Mouse (Mus musculus) liver, postnatal 0 days (tissue): ENCODE measurements at regions not wholly inside any gene's neighbourhood (a gene's known extent, or its start where the extent isn't known, plus 50 kb on each side); places are given as distances from the start of the nearest gene placed in this dataset.

ENCODE experiments used
- ATAC-seq: fragments of 200-750 bp; cut with Nextera tagmentation; 2 replicates; pipeline ENCODE4 v1.8.0; 2017; ENCODE audit warnings: mild to moderate bottlenecking, moderate library complexity
- DNase-seq: peaks from one replicate; pipeline ENCODE4 v3.0.0-alpha.2; 2016
- H3K27ac ChIP-seq: fragments of 300-500 bp; sonication (generic); 2 replicates; pipeline ENCODE4 v1.5.1; 2014; ENCODE audit warnings: antibody characterized with exemption, moderate library complexity, mild to moderate bottlenecking, low read depth
- H3K27me3 ChIP-seq: fragments of 300-500 bp; sonication (generic); 2 replicates; pipeline ENCODE4 v1.6.1; 2014; ENCODE audit warnings: low read length, control low read depth, mixed read lengths; ENCODE audit not compliant: insufficient read depth
- H3K36me3 ChIP-seq: fragments of 300-500 bp; sonication (generic); replicated peaks from 2 replicates; pipeline ENCODE4 v1.6.1; 2014; ENCODE audit warnings: mild to moderate bottlenecking, control low read depth, low read length, moderate library complexity, mixed read lengths; ENCODE audit not compliant: insufficient read depth
- H3K4me1 ChIP-seq: fragments of 300-500 bp; sonication (generic); 2 replicates; pipeline ENCODE4 v1.6.1; 2014; ENCODE audit warnings: antibody characterized with exemption, mild to moderate bottlenecking, control low read depth; ENCODE audit not compliant: insufficient read depth
- H3K4me2 ChIP-seq: fragments of 300-500 bp; sonication (generic); 2 replicates; pipeline ENCODE4 v1.6.1; 2014; ENCODE audit warnings: low read depth, mild to moderate bottlenecking, low read length, moderate library complexity, mixed read lengths
- H3K4me3 ChIP-seq: fragments of 300-500 bp; sonication (generic); 2 replicates; pipeline ENCODE4 v1.5.1; 2014; ENCODE audit warnings: low read depth, low read length
- H3K9ac ChIP-seq: fragments of 300-500 bp; sonication (generic); replicated peaks from 2 replicates; pipeline ENCODE4 v1.6.1; 2014; ENCODE audit warnings: mild to moderate bottlenecking, moderate library complexity
- H3K9me3 ChIP-seq: fragments of 300-500 bp; sonication (generic); 2 replicates; pipeline ENCODE4 v1.6.1; 2016; ENCODE audit warnings: mild to moderate bottlenecking, control low read depth, low read length, mixed read lengths
- CTCF ChIP-seq: sonication (generic); IDR thresholded peaks from 2 replicates; pipeline ENCODE4 v1.5.1; 2016; ENCODE audit warnings: antibody characterized with exemption, low read depth
- EP300 ChIP-seq: IDR thresholded peaks from 2 replicates; pipeline ENCODE4 v1.6.1; 2016; ENCODE audit warnings: antibody characterized with exemption, low read depth, mild to moderate bottlenecking
- WGBS: fragments of 180-500 bp; shearing (Covaris S2); extraction: QIAGEN DNeasy Blood & Tissue Kit; methylation state at CpG from one replicate; pipeline ENCODE4 v1.1.7; 2014; ENCODE audit not compliant: insufficient replicate concordance; 5-methylcytosine and 5-hydroxymethylcytosine counted together

DNA sequence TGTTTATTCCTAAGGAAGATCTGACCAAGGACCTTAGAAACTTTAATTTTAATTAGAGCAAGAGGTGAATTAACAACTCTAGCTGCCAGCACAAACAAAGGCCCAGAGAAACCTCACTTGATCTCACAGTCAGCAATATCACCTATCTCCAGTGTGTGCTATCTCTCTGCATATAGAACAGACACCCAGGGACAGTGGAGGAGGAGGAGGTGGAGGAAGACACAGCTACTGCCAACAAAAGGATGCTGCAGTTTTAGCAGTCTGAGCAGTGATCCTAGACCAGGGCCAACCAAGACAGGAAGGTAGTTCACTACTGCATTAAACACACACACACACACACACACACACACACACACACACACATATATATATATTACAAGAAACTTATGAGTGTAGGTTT, 153.5 kb upstream of the Trhde start:
- Histone ChIP-seq H3K9me3 (no peaks in the 10 kb centered on the region), H3K4me2 (no peak overlapping the region), H3K36me3 (no peaks in the 10 kb centered on the region), H3K9ac (no peak overlapping the region), H3K4me1 (no peaks in the 10 kb centered on the region), H3K27me3 (no peaks in the 10 kb centered on the region), H3K4me3 (no peak overlapping the region), H3K27ac (no peak overlapping the region)
- DNase-seq (no peak), ATAC-seq (no peak)
- TF ChIP-seq CTCF, result no peak
- TF ChIP-seq EP300, result no peak

DNA sequence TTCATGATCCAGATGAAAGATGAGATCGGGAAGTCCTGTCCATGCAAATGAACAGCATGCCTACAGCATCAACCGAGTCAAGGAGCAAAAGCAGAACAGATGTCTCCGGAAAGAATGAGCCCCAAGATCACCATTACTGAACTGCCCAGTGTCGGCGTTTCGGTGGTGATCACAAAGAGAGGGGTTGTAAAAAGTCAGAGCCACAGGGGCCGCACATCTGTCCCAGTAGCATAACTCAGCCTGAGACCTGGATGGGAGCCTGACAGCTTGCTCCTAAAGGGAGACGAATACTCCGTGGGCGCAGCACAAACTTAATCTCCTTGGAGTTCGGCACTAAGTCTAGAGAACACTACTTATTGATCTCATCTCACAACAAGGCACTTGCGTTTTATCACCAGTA, 151.3 kb upstream of the Trhde start:
- no peak overlapping the region for H3K27ac ChIP-seq
- no peaks in the 10 kb centered on the region for H3K4me1 ChIP-seq
- ATAC-seq (no peak), DNase-seq (no peak)
- TF ChIP-seq CTCF (no peak), EP300 (no peak)
- no peak overlapping the region for H3K4me3 ChIP-seq
- no peak overlapping the region for H3K4me2 ChIP-seq
- H3K27me3 ChIP-seq, result no peaks in the 10 kb centered on the region
- H3K9me3 ChIP-seq, result no peaks in the 10 kb centered on the region
- 79% methylated on average over 12 of the region's 12 CpGs for WGBS
- H3K9ac ChIP-seq, result no peak overlapping the region
- H3K36me3 ChIP-seq, result no peaks in the 10 kb centered on the region

DNA sequence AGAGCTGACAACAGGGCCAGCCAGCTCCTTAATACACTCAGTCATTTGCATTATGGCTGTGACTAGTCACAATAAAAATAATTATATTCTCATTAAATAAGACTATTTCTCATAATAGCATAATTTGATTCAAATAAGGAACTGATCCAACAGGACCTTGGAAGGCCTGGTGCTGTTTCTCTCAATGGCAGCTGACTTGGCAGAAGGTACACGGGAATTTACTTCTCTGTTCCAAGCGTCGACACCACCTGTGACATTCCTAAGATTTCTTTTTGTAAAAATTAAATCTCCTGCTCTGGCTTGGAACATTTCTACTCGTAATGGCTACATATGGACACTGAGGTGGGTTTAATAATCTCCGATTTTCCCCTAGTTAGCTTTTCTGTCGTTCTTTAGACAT, 147.1 kb upstream of the Trhde start:
- no peak for ATAC-seq
- 74% methylated on average over 6 of the region's 6 CpGs for WGBS
- no peak overlapping the region for H3K27ac ChIP-seq
- H3K36me3 ChIP-seq, result no peaks in the 10 kb centered on the region
- no peak overlapping the region for H3K9ac ChIP-seq
- no peak overlapping the region for H3K4me2 ChIP-seq
- H3K27me3 ChIP-seq, result no peaks in the 10 kb centered on the region
- TF ChIP-seq CTCF, result no peak
- no peak for TF ChIP-seq EP300
- H3K4me1 ChIP-seq, result no peaks in the 10 kb centered on the region
- H3K9me3 ChIP-seq, result no peaks in the 10 kb centered on the region
- no peak for DNase-seq
- H3K4me3 ChIP-seq, result no peak overlapping the region

DNA sequence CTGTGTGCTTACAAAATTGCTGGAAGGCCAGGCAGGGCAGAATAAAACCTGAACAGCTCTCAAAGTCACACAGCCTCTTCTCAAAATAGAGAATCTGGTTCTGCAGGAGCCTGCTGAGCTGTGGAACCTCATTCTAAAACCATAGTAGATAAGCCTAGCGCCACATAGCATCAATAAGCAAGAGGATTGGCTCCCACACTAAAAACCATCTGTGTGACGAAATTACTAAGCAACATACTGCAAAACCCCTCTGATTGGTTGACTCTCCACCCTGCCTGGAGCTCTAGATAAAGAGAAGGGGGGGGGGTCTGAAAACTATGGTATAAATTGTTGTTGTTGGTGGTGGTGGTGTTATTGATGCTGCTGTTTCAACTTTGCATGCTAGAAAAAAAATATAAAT, 122.6 kb upstream of the Trhde start:
- Histone ChIP-seq H3K9ac (no peak overlapping the region), H3K4me3 (no peak overlapping the region), H3K4me2 (no peak overlapping the region), H3K27ac (no peak overlapping the region), H3K4me1 (no peaks in the 10 kb centered on the region), H3K9me3 (no peaks in the 10 kb centered on the region), H3K36me3 (no peaks in the 10 kb centered on the region), H3K27me3 (no peaks in the 10 kb centered on the region)
- TF ChIP-seq CTCF, result no peak
- no peak for TF ChIP-seq EP300
- DNase-seq, result no peak
- WGBS, result 53% methylated on average over 2 of the region's 2 CpGs
- no peak for ATAC-seq

DNA sequence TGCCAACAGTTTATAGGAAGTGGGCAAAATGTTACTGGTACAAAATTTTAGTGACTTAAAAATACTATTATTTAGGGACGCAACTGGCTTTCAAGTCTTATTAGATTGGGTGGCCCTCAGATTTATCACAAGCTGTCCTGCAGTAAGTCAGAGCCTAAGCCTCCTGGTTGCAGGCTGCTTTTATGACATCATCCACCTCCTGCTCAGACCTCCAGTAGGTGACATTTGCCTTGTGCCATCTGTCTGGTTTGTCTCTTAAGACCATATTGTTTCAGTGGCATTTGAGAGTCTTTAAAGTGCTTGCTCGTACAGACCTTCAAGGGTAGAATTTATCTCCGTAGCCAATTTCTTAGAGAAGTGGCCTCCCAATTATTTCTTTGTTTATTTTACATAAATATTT, 111.9 kb upstream of the Trhde start:
- no peak for ATAC-seq
- Histone ChIP-seq H3K4me3 (no peak overlapping the region), H3K27ac (no peak overlapping the region), H3K4me2 (no peak overlapping the region), H3K9ac (no peak overlapping the region), H3K36me3 (no peaks in the 10 kb centered on the region), H3K9me3 (no peaks in the 10 kb centered on the region), H3K27me3 (no peaks in the 10 kb centered on the region), H3K4me1 (no peaks in the 10 kb centered on the region)
- no peak for TF ChIP-seq EP300
- no peak for TF ChIP-seq CTCF
- 74% methylated on average over 3 of the region's 3 CpGs for WGBS
- no peak for DNase-seq

DNA sequence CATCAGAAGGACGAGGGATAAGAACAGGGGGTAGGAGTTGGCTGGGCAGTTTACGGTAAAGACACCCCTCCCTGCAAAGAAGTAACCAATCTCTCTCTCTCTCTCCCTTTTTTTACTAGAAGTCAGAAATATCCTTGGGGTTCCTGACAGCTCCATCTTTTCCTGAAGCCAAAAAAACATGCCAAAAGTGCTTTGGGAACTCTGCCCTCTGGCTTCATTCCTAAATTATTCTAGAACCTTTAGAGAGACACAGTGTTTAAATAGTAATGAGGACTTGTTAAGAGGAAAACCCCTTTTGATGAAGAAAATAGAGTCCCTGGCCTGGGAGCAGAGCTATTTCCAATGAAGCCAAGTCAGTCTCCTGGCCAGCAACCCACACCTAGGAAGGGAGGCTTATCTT, 89.8 kb upstream of the Trhde start:
- DNase-seq (no peak), ATAC-seq (no peak)
- H3K4me1 ChIP-seq, result no peaks in the 10 kb centered on the region
- 75% methylated on average over 2 of the region's 2 CpGs for WGBS
- no peaks in the 10 kb centered on the region for H3K27me3 ChIP-seq
- H3K4me3 ChIP-seq, result no peak overlapping the region
- H3K27ac ChIP-seq, result no peak overlapping the region
- no peaks in the 10 kb centered on the region for H3K36me3 ChIP-seq
- H3K4me2 ChIP-seq, result no peak overlapping the region
- no peaks in the 10 kb centered on the region for H3K9me3 ChIP-seq
- no peak overlapping the region for H3K9ac ChIP-seq
- TF ChIP-seq CTCF (no peak), EP300 (no peak)

DNA sequence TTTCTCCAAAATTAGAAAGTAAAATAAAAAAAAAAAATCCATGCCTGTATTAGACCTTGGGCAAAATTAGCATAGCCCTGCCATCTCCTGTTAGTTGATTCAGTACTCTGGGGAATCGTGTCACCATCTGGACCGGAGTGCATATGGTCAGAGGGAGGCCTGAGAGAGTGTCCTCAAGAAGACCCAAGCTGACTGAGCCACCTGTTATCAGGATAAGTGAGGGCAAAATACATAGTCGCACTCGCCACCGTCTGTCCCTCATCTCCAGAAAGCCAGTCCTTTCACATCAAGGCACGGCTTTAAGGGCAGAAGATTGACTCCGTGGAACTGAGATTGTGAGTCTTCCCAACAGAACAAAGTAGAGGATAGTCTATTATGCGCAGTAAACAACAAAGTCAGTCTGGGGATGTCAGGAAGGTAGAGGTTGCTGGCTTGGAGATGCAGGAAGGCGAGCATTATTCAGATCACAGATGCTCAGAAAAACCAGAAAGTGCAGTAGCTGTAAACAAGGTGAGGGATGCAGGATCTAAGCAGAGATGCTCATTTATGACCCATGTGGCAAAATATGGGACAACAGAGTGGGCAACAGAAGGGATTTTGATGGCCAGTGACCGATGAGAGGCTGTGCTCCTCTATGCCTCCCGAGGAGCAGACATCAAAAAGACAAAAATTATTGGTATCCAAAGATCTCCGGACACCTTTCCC, 88.8 kb upstream of the Trhde start:
- Histone ChIP-seq H3K9me3 (no peaks in the 10 kb centered on the region), H3K27ac (no peak overlapping the region), H3K9ac (no peak overlapping the region), H3K36me3 (no peaks in the 10 kb centered on the region), H3K4me3 (no peak overlapping the region), H3K4me2 (no peak overlapping the region), H3K27me3 (no peaks in the 10 kb centered on the region), H3K4me1 (no peaks in the 10 kb centered on the region)
- ATAC-seq, result no peak
- 79% methylated on average over 12 of the region's 12 CpGs for WGBS
- DNase-seq, result no peak
- TF ChIP-seq CTCF, result no peak
- no peak for TF ChIP-seq EP300
